Mouse (Mus musculus): ENCODE measurements around the gene Ankrd54. TPM values are rescaled to one million over a fixed set of nuclear protein-coding genes. Genes with fewer than 3 reads are reported as not detected.
"Not testable (repeated sequence)": the region's sequence is repeated elsewhere in the genome, so short reads cannot be mapped to it uniquely, and the experiment has no call there.

Gene Ankrd54
- polyA plus RNA-seq, 1 experiment from 2014 or later: 51.3 TPM

DNA sequence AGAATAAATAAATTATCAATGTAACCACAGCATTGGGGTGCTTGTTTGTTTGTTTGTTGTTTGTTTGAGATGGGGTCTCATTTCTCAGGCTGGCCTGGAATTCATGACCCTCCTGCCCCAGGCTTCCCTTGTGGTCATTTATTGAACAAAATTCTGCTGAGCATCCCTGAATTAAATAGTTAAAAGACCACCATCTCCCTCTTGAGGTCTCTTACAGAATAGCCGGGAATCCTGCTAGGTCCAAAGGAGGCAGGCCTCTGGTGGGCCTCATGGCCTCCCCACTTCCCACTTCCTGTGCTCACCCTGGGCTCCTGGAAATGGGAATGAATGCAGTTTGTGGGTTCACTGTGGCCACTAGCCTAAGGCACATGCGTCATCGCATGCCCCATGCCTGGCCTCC lies 43.8 kb downstream of the Ankrd54 start:
- no peaks in the 10 kb centered on the region for H3K36me3 ChIP-seq (ENCODE audit: control insufficient read depth, insufficient read depth, low read length)
- H3K9me3 ChIP-seq (replicated peaks; ENCODE audit: control insufficient read depth, low read length): no peaks in the 10 kb centered on the region
- no peak overlapping the region for H3K4me2 ChIP-seq (ENCODE audit: low read length)
- WGBS: 64% methylated on average over 3 of the region's 3 CpGs
- no peaks in the 10 kb centered on the region; the same call in 1 of the 2 replicates for H3K4me1 ChIP-seq (ENCODE audit: control insufficient read depth, insufficient read depth, low read length)
- H3K27me3 ChIP-seq (replicated peaks; ENCODE audit: control insufficient read depth, insufficient read depth, low read length): 0 out of 2 replicates have a peak, but pooled peaks cover 1% of the 10 kb centered on the region
- ATAC-seq (no peak), DNase-seq (ENCODE audit: low spot score) (peak; percentile 36)
- H3K27ac ChIP-seq (ENCODE audit: low read depth, low read length): no peak overlapping the region
- H3K4me3 ChIP-seq (ENCODE audit: low read depth, low read length): no peak overlapping the region
- no peak overlapping the region for H3K9ac ChIP-seq (ENCODE audit: low read length)

DNA sequence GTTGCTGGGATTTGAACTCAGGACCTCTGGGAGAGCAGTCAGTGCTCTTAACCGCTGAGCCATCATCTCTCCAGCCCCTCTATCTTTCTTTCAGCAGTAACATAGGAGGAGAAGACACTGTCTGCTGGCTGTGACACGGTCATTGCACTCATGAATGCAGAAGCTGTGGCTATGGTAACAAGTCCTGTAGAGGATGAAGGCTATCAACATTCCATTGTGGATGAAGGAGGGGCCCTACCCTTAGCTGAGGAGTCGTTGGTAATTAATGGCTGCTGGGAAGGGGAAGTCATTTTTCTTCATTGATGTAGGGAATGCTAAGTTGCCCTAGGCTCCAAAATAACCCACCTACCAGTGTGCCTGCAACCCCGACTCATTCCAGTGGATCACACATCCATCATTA lies 44.5 kb downstream of the Ankrd54 start:
- Histone ChIP-seq H3K9me3 (replicated peaks; ENCODE audit: control insufficient read depth, low read length) (no peaks in the 10 kb centered on the region), H3K4me3 (ENCODE audit: low read depth, low read length) (no peak overlapping the region), H3K4me2 (ENCODE audit: low read length) (no peak overlapping the region), H3K9ac (ENCODE audit: low read length) (no peak overlapping the region), H3K27me3 (replicated peaks; ENCODE audit: control insufficient read depth, insufficient read depth, low read length) (no peaks in the 10 kb centered on the region), H3K27ac (ENCODE audit: low read depth, low read length) (no peak overlapping the region), H3K4me1 (ENCODE audit: control insufficient read depth, insufficient read depth, low read length) (peaks cover 1% of the 10 kb centered on the region; the same call in 1 of the 2 replicates), H3K36me3 (ENCODE audit: control insufficient read depth, insufficient read depth, low read length) (no peaks in the 10 kb centered on the region)
- WGBS: 43% methylated on average over 4 of the region's 4 CpGs
- ATAC-seq (no peak), DNase-seq (ENCODE audit: low spot score) (no peak)

DNA sequence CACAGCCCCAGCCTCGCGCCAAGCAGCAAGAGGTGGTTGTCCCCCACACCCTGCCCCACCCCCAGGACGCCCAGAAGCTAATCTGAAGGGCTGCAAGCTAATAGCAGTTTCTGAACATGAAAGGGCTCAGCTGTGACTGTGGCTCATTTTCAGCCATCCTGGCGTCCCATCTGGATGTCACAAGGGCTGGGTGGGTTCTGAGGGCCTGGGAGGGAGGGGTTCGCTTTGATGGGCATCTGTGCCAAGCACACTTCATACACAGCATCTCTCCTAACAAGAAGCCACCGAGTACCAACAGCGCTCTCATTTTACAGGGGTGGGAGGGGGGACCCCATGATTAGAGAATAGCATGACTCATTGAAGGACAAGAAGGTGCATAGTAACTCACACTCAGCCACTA lies 49.3 kb downstream of the Ankrd54 start:
- DNase-seq (ENCODE audit: low spot score) (peak; percentile 70), ATAC-seq (peak; percentile 52; the same call in 1 of the 2 replicates)
- no peak overlapping the region for H3K4me3 ChIP-seq (ENCODE audit: low read depth, low read length)
- peaks cover 3% of the 10 kb centered on the region; the same call in 1 of the 2 replicates for H3K4me1 ChIP-seq (ENCODE audit: control insufficient read depth, insufficient read depth, low read length)
- H3K4me2 ChIP-seq (ENCODE audit: low read length): no peak overlapping the region
- no peaks in the 10 kb centered on the region for H3K9me3 ChIP-seq (replicated peaks; ENCODE audit: control insufficient read depth, low read length)
- H3K27me3 ChIP-seq (replicated peaks; ENCODE audit: control insufficient read depth, insufficient read depth, low read length): no peaks in the 10 kb centered on the region
- no peaks in the 10 kb centered on the region for H3K36me3 ChIP-seq (ENCODE audit: control insufficient read depth, insufficient read depth, low read length)
- no peak overlapping the region for H3K27ac ChIP-seq (ENCODE audit: low read depth, low read length)
- no peak overlapping the region for H3K9ac ChIP-seq (ENCODE audit: low read length)
- WGBS: 59% methylated on average over 7 of the region's 7 CpGs

DNA sequence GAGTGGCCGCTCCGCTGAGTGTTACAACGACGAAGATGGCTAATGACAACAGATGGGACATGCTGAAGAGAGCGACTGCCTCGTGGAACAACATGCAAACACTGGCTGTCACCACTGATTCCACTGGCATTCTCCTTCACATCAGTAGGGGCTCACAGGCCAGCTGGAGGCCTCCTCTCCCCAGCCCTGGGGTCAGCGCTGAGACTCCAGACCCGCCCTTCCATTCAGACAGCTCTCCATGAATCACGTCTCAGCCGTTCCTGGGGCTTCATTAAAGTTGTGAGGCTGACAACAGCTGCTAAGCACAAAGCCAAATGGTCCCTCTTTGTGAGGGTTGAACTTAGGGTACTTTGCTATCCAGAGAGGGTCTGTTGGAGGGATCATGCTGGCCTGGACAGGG lies 51.1 kb downstream of the Ankrd54 start:
- Histone ChIP-seq H3K36me3 (ENCODE audit: control insufficient read depth, insufficient read depth, low read length) (peaks cover 8% of the 10 kb centered on the region), H3K27ac (ENCODE audit: low read depth, low read length) (no peak overlapping the region), H3K9ac (ENCODE audit: low read length) (no peak overlapping the region), H3K4me2 (ENCODE audit: low read length) (no peak overlapping the region), H3K9me3 (replicated peaks; ENCODE audit: control insufficient read depth, low read length) (no peaks in the 10 kb centered on the region), H3K4me3 (ENCODE audit: low read depth, low read length) (no peak overlapping the region), H3K4me1 (ENCODE audit: control insufficient read depth, insufficient read depth, low read length) (peaks cover 3% of the 10 kb centered on the region; the same call in 1 of the 2 replicates), H3K27me3 (replicated peaks; ENCODE audit: control insufficient read depth, insufficient read depth, low read length) (no peaks in the 10 kb centered on the region)
- WGBS: 52% methylated on average over 10 of the region's 10 CpGs
- DNase-seq (ENCODE audit: low spot score) (peak; percentile 13), ATAC-seq (no peak)

DNA sequence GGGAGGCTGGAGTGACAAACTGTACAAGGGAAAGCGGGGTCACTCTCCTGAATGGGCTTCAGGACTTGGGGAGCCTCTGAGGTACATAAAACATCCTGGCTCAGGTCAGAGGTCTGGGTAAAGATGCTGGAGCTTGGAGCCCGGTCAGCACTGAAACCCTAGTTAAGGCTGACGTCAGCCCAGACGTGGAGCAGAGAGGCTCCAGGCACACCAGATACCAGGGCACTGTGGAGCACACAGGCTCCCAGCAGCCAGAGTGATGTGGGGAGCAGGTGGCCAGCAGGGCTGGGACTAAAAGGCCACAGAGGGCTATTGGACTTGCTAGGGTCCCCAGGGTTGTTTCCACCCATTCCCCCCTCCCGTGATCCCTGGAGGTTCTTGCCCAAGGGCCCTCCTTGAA lies 53.0 kb downstream of the Ankrd54 start:
- WGBS: 70% methylated on average over 5 of the region's 5 CpGs
- ATAC-seq: no peak
- H3K27ac ChIP-seq (ENCODE audit: low read depth, low read length): no peak overlapping the region
- no peaks in the 10 kb centered on the region for H3K27me3 ChIP-seq (replicated peaks; ENCODE audit: control insufficient read depth, insufficient read depth, low read length)
- peaks cover 25% of the 10 kb centered on the region for H3K36me3 ChIP-seq (ENCODE audit: control insufficient read depth, insufficient read depth, low read length)
- H3K4me1 ChIP-seq (ENCODE audit: control insufficient read depth, insufficient read depth, low read length): peaks cover 3% of the 10 kb centered on the region; the same call in 1 of the 2 replicates
- DNase-seq (ENCODE audit: low spot score): no peak
- no peak overlapping the region for H3K9ac ChIP-seq (ENCODE audit: low read length)
- no peak overlapping the region for H3K4me3 ChIP-seq (ENCODE audit: low read depth, low read length)
- no peaks in the 10 kb centered on the region for H3K9me3 ChIP-seq (replicated peaks; ENCODE audit: control insufficient read depth, low read length)
- H3K4me2 ChIP-seq (ENCODE audit: low read length): no peak overlapping the region

DNA sequence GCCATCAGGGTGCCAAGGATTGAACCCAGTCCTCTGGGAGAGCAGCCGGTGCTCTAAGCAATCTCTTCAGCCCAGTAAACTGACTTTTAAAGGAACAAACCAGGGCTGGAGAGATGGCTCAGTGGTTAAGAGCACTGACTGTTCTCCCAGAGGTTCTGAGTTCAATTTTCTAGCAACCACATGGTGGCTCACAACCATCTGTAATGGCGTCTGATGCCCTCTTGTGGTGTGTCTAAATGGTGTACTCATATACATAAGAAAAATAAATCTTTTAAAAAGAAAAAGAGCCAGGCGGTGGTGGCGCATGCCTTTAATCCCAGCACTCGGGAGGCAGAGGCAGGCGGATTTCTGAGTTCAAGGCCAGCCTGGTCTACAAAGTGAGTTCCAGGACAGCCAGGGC lies 54.9 kb downstream of the Ankrd54 start:
- not testable (repeated sequence) for ATAC-seq; H3K9ac ChIP-seq (ENCODE audit: low read length); H3K4me1 ChIP-seq (ENCODE audit: control insufficient read depth, insufficient read depth, low read length); H3K9me3 ChIP-seq (replicated peaks; ENCODE audit: control insufficient read depth, low read length); H3K4me3 ChIP-seq (ENCODE audit: low read depth, low read length); H3K4me2 ChIP-seq (ENCODE audit: low read length); H3K27me3 ChIP-seq (replicated peaks; ENCODE audit: control insufficient read depth, insufficient read depth, low read length); H3K27ac ChIP-seq (ENCODE audit: low read depth, low read length); DNase-seq (ENCODE audit: low spot score)
- 90% methylated on average over 6 of the region's 6 CpGs for WGBS
- peaks cover 44% of the 10 kb centered on the region for H3K36me3 ChIP-seq (ENCODE audit: control insufficient read depth, insufficient read depth, low read length)

DNA sequence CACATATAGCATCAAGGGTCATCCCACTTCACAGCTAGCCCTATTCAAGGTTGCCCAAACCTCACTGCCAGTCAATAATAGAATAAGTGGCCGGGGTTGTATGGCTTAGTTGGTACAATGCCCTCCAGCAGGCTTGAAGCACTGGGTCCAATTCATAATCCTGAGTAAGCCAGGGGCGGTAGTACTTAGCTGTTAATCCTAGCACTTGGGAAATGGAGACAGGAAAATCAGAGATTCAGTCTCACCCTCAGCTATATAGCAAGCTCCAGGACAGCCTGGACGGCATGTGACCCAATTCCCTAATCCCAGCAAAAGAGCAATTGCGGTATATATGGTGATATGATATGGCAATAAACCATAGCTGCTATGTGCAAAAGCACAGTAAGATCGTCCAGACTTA lies 55.6 kb downstream of the Ankrd54 start:
- H3K27me3 ChIP-seq (replicated peaks; ENCODE audit: control insufficient read depth, insufficient read depth, low read length): no peaks in the 10 kb centered on the region
- H3K4me1 ChIP-seq (ENCODE audit: control insufficient read depth, insufficient read depth, low read length): no peaks in the 10 kb centered on the region
- H3K9ac ChIP-seq (ENCODE audit: low read length): no peak overlapping the region
- DNase-seq (ENCODE audit: low spot score) (no peak), ATAC-seq (no peak)
- H3K4me2 ChIP-seq (ENCODE audit: low read length): no peak overlapping the region
- H3K9me3 ChIP-seq (replicated peaks; ENCODE audit: control insufficient read depth, low read length): no peaks in the 10 kb centered on the region
- no peak overlapping the region for H3K27ac ChIP-seq (ENCODE audit: low read depth, low read length)
- WGBS: 91% methylated on average over 5 of the region's 5 CpGs
- H3K4me3 ChIP-seq (ENCODE audit: low read depth, low read length): no peak overlapping the region
- peaks cover 52% of the 10 kb centered on the region for H3K36me3 ChIP-seq (ENCODE audit: control insufficient read depth, insufficient read depth, low read length)

DNA sequence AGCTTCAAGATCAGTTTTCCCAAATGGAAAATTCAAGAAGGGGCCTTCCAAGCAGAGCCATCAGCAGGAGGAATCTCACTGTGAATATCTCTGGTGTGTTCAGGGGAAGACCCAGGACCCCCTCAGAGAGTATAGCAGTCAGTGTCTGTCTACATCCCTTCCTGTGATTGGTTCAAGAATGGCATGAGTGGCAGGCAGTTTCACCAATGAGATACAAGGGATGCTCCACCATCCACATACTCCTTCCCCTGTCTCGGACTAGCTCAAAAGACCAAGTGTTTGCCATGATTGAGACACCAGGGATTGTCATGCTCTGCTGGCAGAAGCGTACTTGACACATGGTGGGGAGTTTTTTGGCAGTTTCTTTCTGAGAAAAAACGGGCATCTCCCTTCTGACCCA lies 56.1 kb downstream of the Ankrd54 start:
- no peak overlapping the region for H3K4me3 ChIP-seq (ENCODE audit: low read depth, low read length)
- 0 out of 2 replicates have a peak, but pooled peaks have one; percentile 34 for ATAC-seq
- peak; percentile 39 for DNase-seq (ENCODE audit: low spot score)
- no peaks in the 10 kb centered on the region for H3K9me3 ChIP-seq (replicated peaks; ENCODE audit: control insufficient read depth, low read length)
- H3K9ac ChIP-seq (ENCODE audit: low read length): no peak overlapping the region
- H3K4me2 ChIP-seq (ENCODE audit: low read length): no peak overlapping the region
- H3K27ac ChIP-seq (ENCODE audit: low read depth, low read length): no peak overlapping the region
- H3K4me1 ChIP-seq (ENCODE audit: control insufficient read depth, insufficient read depth, low read length): no peaks in the 10 kb centered on the region
- H3K27me3 ChIP-seq (replicated peaks; ENCODE audit: control insufficient read depth, insufficient read depth, low read length): no peaks in the 10 kb centered on the region
- WGBS: 71% methylated on average over 3 of the region's 3 CpGs
- H3K36me3 ChIP-seq (ENCODE audit: control insufficient read depth, insufficient read depth, low read length): peaks cover 56% of the 10 kb centered on the region

DNA sequence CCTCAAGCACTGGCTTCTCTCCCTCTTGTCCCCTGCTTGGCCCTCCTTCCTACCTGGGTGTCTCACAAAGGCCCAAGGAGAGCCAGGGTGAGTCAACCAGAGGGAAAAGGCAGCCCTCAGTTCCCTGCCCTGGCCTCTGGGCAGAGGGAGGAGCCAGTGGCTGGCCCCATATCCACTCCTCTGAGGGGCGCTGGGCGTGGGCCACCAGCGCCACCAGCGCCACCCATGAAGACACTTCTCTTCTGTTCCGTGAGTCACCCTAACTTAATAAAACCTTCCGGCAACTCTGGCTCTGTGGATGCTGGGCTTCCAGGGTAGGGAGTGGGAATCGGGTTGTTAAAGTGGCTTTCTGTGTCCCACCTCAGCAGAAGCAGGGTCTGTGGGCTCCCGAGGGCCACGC lies 57.1 kb downstream of the Ankrd54 start:
- DNase-seq (ENCODE audit: low spot score) (no peak), ATAC-seq (no peak)
- Histone ChIP-seq H3K27me3 (replicated peaks; ENCODE audit: control insufficient read depth, insufficient read depth, low read length) (no peaks in the 10 kb centered on the region), H3K4me2 (ENCODE audit: low read length) (no peak overlapping the region), H3K9ac (ENCODE audit: low read length) (no peak overlapping the region), H3K9me3 (replicated peaks; ENCODE audit: control insufficient read depth, low read length) (no peaks in the 10 kb centered on the region), H3K4me3 (ENCODE audit: low read depth, low read length) (no peak overlapping the region), H3K36me3 (ENCODE audit: control insufficient read depth, insufficient read depth, low read length) (peaks cover 67% of the 10 kb centered on the region), H3K27ac (ENCODE audit: low read depth, low read length) (no peak overlapping the region), H3K4me1 (ENCODE audit: control insufficient read depth, insufficient read depth, low read length) (no peaks in the 10 kb centered on the region)
- 89% methylated on average over 9 of the region's 9 CpGs for WGBS

Measured in forebrain, embryonic 14.5 days (tissue).